ENCODE assay signal across 21 mouse cellular contexts in the genomic region with DNA sequence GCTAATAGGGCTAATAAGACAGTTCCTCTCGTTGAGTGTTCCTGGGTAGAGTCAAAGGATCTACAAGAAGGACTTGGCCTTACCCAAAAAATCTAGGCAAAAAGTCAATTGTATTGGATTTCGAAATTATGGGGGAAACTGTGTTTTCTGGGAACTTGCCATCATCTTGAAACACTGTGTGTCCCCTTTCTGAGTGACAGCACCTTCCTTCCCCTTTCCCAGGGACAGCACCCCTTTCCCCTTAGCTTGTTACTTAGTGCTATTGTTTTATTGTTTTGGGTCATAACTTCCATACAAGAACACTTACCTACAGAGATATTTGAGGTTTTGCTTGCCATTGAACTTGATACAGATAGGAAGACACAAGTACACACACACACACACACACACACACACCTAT. TPM values are rescaled to one million over a fixed set of nuclear protein-coding genes. Genes with fewer than 3 reads are reported as not detected.
DNase-seq lines count a peak whose midpoint lies in the region; ATAC-seq lines count a peak whose summit lies in the region.
"Had no signal": no experiment of that assay in that cellular context is flagged by ENCODE, and none has a peak within 500 bp of the region (broad histone marks: within the 10 kb centered on the region; RNA-seq: fewer than 3 reads in every experiment).

No protein-coding gene starts in this region.

- DNase-seq in A20 (ENCODE audit: low read depth, low spot score) = peak; percentile 21
- DNase-seq in adipocyte (ENCODE audit: low spot score) = peak; percentile 29
- no peak for DNase-seq in ovary, adult 18-20 months (ENCODE audit: low spot score)
- DNase-seq in layer of hippocampus, adult 11-12 months (ENCODE audit: low spot score) = no peak
- DNase-seq: adrenal gland, adult 2 months; adrenal gland, postnatal 14 days; cerebellum, adult 11 months; cerebellum, adult 2 months; cerebellum, adult 9-11 months; cerebellum, postnatal 25 days; embryo, embryonic 11 days; gastrocnemius, postnatal 10 days; gastrocnemius, postnatal 36 days; heart, postnatal 10 days; heart, postnatal 36 days had no signal

- ATAC-seq in hematopoietic stem cell, adult 5-6 weeks (replicated peaks in 1 of 2; ENCODE audit: insufficient read depth in 1 of 2, low FRiP score in 2 of 2, low TSS enrichment in 1 of 2, low read depth in 1 of 2, poor library complexity in 2 of 2, severe bottlenecking in 2 of 2) = peak; percentile 38 to 72; a peak in 2 of 4 replicates
- ATAC-seq in monocyte, adult 5-6 weeks (replicated peaks; ENCODE audit: insufficient number of reproducible peaks, low FRiP score, low TSS enrichment, poor library complexity, severe bottlenecking) = peak; percentile 45
- ATAC-seq: activated CD4-positive, CD25-positive, alpha-beta regulatory T cell, adult 4 months; forebrain, embryonic 16.5 days; hindbrain, postnatal 0 days; inflammation-experienced regulatory T-cells, adult 6 months had no signal

RNA-seq across cellular contexts. Expression of a gene that starts 8.2 kb away (rescaled TPM):
- 18.6 and 19.4 TPM in 2 replicates for total RNA-seq in hematopoietic stem cell, adult 5-6 weeks (2017)
- total RNA-seq in monocyte, adult 5-6 weeks (2017) = 42.0 to 56.6 TPM (median 56.4 TPM) in 3 replicates

Comparison
In these comparisons a context has a peak if more than half of its experiments do, and no peak if none do; other contexts are left out.
1. DNase-seq: peak in A20 (single experiment) and adipocyte (single experiment); none in ovary, adult 18-20 months (single experiment) and layer of hippocampus, adult 11-12 months (single experiment).